Mouse (Mus musculus) left cerebral cortex, postnatal 25 days (tissue): ENCODE data around the gene Ccdc110. TPM values are rescaled to one million over a fixed set of nuclear protein-coding genes. Genes with fewer than 3 reads are reported as not detected.

ENCODE experiments used
- DNase-seq, 2 experiments: peaks; one replicate each; pipeline ENCODE4 v3.0.0; 2022; ENCODE audit warnings: low spot score in 2 of 2, mixed read lengths in 1 of 2
- intact Hi-C: fragments of 180-260 bp; cut with DNase I; formaldehyde crosslinking; loops from one replicate; pipeline ENCODE4 v1.15.1; 2025
- total RNA-seq, 2 experiments: library from RNA; stranded (reverse); gene quantifications; 2 replicates each; pipeline ENCODE4 v1.2.3; 2021

Gene Ccdc110
- 1 to 10 TPM; 1.3 to 1.4 TPM for total RNA-seq

DNA sequence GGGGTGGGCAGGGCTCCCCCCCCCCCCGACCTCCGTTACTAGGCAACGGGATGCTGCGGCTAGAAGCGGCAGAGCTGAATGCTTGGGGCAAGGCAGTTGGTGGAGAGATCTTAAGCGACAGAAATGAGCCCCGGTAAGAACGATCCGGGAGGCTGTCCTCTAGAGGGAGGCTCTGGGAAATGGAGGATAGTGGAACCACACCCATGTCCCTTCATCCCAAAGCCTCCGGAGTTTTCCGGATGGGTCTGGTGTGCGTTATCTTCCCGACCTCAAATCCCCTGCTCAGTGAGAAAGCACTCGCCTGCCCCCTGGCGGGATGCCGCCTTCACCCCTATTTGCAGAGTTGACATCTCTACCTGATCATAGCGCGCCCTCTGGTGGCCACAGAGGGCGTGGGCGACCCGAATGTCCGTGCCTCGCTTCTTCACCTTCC lies at the start of gene Ccdc110:
Gene Ccdc110 (plus strand): TSS at position 38 of the 433 bp plus-strand sequence.
- peak; percentile 94 to 97 for DNase-seq
- intact Hi-C loops: loop anchor here (1.0 to 5.0 kb wide), 4 partner anchors 117 to 495 kb away; no protein-coding TSS in a partner anchor

DNA sequence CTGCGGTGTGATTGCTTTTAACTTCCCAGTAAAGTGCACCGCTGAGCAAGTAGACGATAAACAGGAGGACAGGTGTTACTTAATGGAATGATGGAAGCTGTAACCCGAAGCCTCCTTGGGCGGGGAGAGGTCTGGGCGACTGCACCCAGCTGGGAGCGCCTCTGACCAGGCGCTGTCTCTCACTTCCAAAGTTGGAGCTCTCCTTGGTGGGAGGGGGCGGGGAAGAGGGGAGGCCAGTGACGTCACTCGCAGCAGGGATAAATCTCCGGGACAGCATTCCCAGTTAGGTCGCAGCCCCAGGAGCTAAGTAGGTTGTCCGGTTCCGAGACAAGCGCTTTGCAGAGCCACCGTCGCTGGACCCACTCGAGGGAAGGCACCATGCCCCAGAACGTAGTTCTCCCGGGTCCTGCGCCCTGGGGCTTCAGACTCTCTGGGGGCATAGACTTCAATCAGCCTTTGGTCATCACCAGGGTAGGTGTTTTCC lies 49.2 kb upstream of the Ccdc110 start, which contains the start of gene Pdlim3:
Gene Pdlim3 (plus strand): TSS at position 260 of the 484 bp plus-strand sequence.
- intact Hi-C loops: no loop called here
- DNase-seq: no peak

DNA sequence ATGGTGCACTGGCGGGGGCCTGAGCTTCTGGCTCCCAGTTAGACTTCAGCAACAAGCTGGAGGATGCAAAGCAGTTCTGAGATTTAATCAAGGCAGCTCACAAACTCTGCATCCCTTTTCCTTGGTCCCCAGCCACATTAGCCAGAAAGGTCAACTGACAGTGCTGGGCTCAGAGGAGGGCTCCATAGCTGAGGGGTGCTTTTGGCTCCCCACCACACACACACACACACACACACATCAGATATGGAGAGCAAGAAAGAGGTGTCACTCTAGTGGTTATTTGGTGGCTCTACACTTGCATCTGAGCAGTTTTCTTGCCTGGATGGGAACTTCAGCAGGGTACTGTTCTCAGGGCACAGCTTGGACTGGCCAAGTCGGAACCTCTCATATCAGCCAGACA lies 48.6 kb upstream of the Ccdc110 start:
- no peak for DNase-seq
- intact Hi-C loops: no loop called here

DNA sequence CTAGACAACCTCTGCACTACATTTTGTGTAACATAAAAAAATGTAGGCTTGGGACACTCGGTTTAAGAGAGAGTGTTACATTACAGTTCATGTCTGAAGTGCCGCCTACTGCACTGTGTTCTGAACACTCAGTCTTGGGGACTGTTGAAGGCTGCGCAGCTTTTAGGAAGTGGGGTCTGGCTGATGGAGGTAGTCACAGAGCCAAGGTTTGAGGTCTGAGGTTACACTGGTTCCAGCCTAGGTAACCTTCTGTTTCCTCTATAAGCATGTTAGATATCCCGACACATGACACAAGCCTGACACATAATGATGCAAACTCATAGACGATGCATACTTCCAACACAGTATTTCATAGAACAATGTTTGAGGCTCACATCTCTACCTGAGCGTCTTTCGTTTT lies 44.7 kb upstream of the Ccdc110 start:
- intact Hi-C loops: no loop called here
- no peak for DNase-seq

DNA sequence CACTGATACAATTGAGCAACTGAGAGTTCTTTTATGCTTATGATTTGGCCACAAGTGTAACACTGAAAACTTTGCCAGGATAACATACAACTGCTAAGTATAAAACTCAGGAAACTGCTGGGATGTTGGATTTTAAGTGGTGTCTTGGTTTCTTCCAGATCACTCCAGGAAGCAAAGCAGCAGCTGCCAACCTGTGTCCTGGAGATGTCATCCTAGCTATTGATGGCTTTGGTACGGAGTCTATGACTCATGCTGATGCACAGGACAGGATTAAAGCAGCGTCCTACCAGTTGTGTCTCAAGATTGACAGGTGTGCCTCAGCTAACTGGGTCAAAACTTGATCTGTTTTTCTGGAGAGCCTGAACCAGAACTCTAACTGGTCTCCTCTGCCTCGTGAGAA lies 37.8 kb upstream of the Ccdc110 start:
- intact Hi-C loops: no loop called here
- DNase-seq: no peak

DNA sequence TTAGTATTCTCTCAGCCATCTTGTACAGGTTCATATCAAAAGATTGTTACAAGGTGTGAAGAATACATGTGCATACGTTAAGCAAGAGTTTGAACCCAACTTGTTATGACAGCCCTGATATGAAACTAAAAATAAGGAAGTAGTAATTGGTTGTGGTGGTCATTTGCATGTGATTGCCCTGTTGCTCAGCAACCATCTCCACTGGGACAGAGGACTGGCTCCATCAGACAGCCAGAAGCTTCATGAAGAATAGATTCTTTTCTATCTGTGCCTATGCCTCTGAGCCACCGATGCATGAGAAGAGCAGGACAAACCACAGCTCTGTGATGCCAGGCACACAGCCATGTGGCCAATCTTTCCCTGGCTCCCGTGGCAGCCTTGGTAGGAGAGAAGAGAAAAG lies 34.6 kb upstream of the Ccdc110 start:
- no peak for DNase-seq
- intact Hi-C loops: no loop called here

DNA sequence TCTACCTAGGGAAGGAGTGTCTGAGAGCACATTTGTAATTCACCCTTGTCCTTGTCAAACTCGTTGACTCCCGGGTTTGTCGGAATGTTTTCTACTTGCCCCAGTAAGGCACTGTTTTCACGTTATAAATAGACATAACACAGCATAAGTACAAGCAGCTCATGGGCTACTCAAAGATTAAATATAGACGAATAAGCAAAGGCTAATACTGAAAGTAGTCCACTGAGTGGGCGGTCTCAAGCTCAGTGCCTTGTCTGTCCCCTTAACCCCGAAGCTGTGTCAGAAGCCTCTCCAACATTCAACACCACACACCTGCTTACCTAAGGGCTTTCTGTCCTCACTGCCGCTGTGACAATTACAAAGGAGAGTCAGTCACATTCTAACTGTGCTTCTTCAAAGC lies 32.8 kb upstream of the Ccdc110 start:
- DNase-seq: no peak

DNA sequence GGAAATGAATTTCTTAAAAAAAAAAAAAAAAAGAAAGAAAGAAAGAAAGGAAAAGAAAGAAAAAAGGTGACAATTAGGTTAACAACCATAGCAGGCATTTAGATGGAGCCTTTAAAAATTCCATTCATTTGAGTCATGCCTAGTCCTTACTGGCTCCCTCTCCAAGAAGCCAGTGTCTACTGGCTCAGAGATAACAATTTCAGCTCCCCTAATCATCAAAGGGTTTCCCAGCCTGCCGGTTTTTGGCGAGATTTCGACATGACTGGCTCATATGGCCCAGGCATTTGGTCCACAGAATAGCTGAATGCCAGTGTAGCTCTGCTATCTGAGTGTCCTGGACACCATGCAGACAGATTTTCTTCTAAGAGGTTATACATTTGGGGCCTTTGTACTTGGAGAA lies 30.8 kb upstream of the Ccdc110 start:
- intact Hi-C loops: no loop called here

More for the DNA sequence above, 32.8 kb upstream of the Ccdc110 start:
- intact Hi-C loops: no loop called here

DNA sequence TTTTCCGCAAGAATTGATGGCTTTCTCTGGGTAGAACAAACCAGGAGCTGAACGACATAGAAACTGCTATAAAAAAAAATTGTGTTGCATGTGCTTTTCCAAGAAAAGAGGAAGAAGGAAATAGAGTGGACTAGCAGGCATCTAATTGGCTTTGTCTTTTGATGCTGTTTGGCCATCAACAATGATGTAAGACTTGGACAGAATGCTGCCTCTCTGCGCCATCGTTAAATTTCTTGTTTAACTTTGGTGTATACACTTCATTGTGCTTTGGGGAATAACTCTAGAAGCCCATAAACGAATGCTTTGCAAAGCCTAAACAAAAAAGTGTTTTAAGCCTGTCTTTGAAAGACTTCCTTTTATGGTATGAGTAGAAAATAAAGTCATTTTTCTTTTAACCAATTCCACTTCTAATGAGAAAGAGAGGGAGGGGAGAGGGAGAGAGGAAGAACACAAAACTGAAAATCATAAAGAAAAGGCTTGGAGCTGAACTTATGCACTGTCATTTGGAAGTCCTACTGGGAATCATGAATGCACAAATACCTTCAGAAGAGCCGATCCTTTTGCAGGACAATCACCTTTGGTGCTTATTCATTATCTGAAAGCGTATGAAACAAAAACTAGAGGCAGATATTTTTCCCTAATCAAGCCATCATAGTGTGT lies 28.7 kb upstream of the Ccdc110 start:
- intact Hi-C loops: no loop called here
- DNase-seq: no peak

More for the DNA sequence above, 30.8 kb upstream of the Ccdc110 start:
- DNase-seq: no peak

DNA sequence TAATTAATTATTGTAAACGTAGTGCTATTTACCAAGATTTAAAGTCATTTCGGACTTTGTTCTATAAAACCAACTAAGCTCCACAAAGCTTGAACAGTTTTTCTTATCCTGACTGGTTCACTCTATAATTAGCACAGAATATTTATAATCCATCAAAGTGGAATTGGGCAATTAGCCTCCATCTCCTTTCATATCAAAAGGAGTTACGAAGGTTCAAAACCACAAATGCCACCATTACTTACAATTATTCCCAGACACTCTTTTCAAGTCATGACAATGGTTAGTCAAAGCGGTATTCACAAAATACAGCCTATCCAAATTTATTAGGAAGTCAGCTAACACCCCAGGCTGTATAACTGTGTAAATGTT lies 28.2 kb upstream of the Ccdc110 start:
- DNase-seq: no peak
- intact Hi-C loops: no loop called here

DNA sequence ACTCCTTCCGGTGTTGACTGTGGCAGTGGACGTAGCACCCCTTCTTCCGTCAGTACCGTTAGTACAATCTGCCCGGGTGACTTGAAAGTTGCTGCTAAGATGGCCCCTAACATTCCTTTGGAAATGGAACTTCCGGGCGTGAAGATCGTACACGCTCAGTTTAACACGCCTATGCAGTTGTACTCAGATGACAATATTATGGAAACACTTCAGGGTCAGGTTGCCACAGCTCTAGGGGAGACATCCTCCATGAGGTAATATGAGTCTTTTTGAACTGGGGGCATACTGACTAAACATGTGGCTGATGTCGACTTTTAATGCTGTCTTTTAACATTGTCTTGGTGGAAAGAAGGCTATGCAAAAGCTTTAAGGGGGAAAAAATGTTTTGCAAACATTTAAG lies 20.7 kb upstream of the Ccdc110 start:
- intact Hi-C loops: no loop called here
- DNase-seq: no peak

DNA sequence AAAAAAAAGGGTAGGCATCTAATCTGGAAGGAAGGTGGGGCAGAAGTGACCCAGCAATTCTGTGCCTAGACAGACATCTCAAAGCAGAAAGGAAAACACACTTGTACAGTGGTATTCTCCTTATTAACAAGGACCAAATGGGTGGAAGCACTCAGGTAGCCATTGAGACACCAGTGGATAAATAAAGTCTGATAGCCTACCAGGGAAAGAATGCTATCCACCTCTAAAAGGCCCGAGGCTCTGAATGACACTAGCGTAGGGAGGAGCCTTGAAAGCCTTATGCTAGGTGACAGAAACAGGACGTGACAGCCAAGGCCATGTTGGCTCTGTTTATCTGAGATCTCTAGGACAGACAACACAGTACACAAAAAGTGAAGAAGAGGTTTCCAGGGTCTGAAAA lies 17.9 kb upstream of the Ccdc110 start:
- intact Hi-C loops: no loop called here

DNA sequence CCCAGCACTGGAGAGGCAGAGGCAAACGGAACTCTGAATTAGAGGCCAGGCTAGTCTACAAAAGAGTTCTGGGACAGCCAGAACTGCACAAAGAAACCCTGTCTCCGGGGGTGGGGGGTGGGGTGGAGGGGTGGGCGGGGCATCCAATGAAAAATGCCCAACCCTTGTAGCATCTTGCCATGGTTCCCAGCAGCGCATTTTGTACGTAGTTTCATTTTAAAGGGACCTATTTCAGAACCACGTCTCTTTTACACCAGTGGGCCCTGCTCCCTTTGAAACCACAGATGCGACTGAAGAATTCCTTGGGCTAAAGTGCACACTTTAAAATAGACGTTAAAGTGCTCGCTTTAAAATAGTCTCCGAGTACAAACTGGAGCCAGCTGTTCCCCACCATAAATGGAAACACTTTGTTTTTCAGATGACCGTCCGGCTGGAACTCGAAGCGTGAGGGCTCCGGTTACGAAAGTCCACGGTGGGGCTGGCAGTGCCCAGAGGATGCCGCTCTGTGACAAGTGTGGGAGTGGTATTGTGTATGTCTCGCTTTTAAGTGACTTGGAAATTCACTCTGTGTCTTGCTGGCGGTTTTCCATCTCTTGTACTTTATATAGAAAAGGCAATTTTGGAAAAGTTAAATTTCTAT lies 17.3 kb upstream of the Ccdc110 start:
- intact Hi-C loops: no loop called here
- peak; percentile 27 to 33 for DNase-seq

More for the DNA sequence above, 17.9 kb upstream of the Ccdc110 start:
- no peak for DNase-seq

DNA sequence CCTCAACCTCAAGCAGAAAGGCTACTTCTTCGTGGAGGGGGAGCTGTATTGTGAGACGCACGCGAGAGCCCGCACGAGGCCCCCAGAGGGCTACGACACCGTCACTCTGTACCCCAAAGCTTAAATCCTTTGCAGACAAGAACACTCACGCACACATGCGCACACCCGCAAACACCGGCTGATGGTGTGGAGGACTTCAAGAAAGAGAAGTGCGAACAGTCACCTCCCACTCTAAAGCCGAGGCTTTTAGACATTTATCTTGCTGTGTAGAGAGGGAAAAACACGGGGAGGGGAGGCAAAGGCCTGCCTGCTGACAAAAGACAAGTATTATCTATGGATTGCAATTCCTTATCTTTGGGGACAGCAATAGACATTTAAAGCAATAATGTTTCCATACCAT lies 15.5 kb upstream of the Ccdc110 start:
- intact Hi-C loops: no loop called here
- peak in 1 of 2 experiments; percentile 43 for DNase-seq

DNA sequence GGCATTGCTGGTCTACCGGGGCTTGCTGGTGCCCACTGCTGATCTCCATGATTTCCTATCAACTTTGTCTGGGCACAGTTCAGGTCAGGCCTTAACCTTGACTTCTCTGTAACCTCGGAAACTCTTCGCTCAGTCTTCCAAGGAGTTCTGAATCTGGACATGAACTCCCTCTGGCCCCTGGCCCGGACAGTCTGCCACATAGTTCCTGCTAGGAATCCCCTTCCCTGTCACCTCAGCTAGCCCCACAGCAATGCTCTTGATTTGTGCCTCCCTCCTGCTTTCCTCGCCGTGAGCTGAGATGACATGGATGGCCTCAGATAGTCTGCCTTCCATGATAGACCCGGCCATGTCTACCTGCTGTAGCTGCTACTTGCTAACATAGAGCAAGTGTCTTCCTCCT lies 14.0 kb upstream of the Ccdc110 start:
- no peak for DNase-seq
- intact Hi-C loops: no loop called here

DNA sequence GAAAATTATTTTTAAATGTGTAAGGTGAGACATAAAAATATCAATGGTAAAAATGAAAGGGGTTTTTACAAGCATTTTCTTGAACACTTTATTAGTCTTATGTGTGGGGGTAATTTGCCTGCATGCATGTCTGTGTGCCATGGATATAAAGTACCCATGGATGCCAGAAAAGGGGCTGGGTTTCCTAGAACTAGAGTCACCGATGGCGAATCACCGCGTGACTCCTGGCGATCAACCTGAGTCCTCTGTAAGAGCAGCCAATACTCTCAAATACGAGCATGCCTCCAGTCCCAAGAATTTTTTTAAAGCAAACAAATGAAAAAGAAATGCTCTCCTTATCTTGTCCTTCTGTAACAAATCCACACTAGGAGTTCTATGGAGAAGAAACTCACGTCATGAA lies 12.3 kb upstream of the Ccdc110 start:
- intact Hi-C loops: no loop called here

DNA sequence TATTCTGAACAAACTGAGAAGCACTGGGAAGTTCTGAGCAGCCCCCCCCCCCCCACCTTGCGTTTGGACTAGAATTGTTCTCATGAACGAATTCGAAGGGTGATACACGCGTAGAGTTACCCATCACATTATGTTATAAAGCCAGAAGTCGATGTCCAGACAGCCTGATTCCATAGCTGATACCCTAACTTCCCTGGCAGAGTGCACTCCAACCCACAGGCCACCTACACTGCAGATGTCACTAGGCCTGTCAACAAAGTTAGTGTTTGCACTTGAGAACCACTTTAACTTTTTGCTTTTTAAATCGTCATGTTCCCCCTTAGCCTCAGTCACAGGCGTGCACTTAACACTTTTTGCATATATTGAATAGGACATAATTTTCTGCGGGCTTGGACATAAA lies 2.6 kb downstream of the Ccdc110 start:
- intact Hi-C loops: no loop called here
- no peak for DNase-seq

More for the DNA sequence above, 12.3 kb upstream of the Ccdc110 start:
- no peak for DNase-seq

DNA sequence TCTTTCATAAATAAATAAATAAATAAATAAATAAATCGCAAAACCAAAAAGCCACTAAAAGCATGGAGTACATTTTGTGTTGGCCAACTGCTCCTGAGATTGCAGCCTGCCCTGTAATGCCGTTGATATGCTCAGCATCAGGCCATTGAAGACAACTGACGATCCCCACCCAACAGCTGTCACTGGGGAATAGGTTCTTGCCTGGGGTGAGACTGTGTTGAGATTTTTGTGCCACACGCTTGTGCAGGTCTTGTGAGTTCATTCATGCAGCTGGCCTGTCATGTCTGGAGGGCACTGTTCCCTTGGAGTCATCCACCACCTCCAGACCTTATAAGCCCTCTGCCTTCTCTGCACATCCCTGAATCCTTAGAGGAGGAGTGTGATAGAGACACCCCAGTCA lies 11.9 kb downstream of the Ccdc110 start:
- no peak for DNase-seq
- intact Hi-C loops: no loop called here

DNA sequence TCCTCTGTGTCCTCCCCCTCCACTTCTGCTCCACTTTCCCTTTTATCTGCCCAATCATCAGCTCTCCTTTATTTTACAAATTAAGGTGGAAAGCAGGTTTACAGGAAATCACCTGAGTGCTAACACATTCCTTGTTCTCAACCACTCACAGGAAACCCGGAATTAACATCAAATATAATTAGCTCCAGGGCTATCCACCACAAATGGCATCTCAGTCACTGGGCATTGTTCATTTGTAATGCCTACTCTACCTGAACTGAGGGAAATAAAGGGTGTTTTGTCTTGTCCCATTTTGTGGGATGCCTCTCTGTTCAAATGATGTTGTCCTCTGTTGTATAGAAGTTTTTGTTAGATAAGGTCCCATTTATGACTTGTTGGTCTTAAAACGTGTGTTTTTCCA lies 16.2 kb downstream of the Ccdc110 start:
- DNase-seq: no peak
- intact Hi-C loops: no loop called here

DNA sequence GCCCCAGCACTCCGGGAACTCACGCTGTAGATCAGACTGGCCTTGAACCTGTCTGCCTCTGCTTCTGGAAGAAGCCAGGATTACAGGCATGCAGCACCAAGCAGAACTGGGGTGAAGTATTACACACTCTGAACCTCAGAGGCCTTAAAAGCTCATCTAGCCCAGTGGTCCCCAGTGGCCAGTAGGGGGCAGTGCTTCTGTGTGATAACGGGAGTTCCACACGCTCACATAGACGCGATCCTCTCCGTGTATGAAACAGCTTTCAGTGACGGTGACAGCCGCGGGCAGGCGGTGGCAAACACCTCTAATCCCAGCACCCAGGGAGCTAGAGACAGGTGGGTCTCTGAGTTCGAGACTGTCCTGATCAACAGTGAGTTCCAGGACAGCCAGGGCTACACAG lies 36.5 kb downstream of the Ccdc110 start:
- DNase-seq: no peak
- intact Hi-C loops: loop anchor here (10.0 kb wide), 1 partner anchor 184 kb away; the partner anchor contains the start of genes Cfap97 and Snx25

DNA sequence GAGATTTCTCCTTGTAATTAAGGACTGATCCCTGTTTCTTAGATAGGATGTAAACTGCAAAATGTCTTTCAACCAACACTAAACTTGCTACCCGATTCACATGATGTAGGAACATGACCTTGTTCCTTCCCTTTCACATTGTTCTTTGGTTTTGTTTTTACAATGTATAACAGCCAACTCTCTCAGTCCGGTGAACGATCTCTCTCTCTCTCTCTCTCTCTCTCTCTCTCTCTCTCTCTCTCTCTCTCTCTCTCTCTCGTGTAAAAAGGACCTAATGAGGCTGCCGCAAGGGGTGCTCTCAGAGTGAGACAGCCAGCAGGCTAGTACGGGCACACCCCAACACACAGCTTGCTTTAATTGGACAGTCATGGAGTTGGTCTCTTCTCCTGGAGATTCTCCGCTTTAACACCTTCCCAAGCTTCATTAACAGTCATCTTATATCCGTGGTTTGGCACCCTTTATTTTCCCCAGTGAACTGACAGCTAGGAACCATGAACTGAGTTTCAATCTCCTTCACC lies 39.6 kb downstream of the Ccdc110 start:
- intact Hi-C loops: loop anchor here (10.0 kb wide), 1 partner anchor 181 kb away; the partner anchor contains the start of genes Cfap97 and Snx25
- no peak for DNase-seq
